Mouse (Mus musculus) kidney, adult 2 months (tissue): ENCODE measurements at regions not wholly inside any gene's neighbourhood (a gene's known extent, or its start where the extent isn't known, plus 50 kb on each side); places are given as distances from the start of the nearest gene placed in this dataset.

ENCODE experiments used
- CTCF ChIP-seq: fragments of 200-500 bp; conservative IDR thresholded peaks from 2 replicates; pipeline ENCODE4 v1.5.1; 2011; ENCODE audit warnings: low read depth, mild to moderate bottlenecking, control low read depth, low read length, moderate library complexity, mixed read lengths; ENCODE audit not compliant: insufficient read depth, insufficient read length
- POLR2A ChIP-seq: fragments of 200-500 bp; IDR thresholded peaks from one replicate; pipeline ENCODE4 v1.6.1; 2011; ENCODE audit warnings: low read depth, low read length, control low read depth

GRCm38 (mm10) chr3:66685136-66685535 lies 296.1 kb upstream of the Rsrc1 start:
- TF ChIP-seq CTCF = no peak
- TF ChIP-seq POLR2A = no peak
